Mouse (Mus musculus) heart, adult 11 months (tissue): Measurements from ENCODE around the gene 6030458C11Rik.

Experiments
- DNase-seq: peaks from one replicate; pipeline ENCODE4 v3.0.0; 2022

The 6030458C11Rik gene

DNA sequence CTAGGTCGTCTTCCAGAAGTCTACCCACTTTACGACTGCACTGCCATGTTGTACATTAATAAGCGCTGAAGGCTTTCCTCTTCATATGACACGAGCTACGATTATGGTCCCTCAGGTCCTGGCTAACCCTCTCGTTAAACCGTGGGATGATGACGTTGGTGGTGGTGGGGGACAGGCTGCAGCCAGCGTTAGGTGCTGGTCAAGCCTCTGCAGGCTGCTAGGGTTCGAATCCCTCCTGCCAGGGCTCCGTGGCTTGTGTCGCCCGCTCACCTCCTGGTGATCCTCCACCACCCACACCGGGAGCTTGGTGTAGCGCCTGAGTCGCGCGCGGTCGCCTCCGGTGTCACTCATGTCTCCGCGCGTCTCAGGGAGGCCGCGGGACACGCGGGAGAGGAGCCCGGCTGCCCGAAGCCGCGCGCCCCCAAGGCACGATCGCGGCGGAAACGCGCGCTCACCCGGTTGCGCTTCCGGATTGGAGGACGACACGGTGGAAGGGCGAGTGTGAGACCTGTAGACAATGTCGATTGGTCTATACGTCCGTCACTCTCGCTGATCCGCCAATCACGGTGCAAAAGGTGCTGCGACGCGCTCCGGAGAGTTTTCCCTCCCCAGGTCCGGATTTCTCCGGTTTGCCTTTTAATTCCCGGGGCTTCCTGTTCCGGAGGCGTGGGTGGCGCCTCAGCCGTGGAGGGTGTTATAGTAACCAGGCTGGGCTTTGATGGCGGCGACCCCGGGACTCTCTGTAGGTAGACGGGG lies at the start of gene 6030458C11Rik, which contains the start of gene Drosha:
Gene 6030458C11Rik, minus strand, starts transcription at position 453 of the 756 bp plus-strand sequence.
Gene Drosha, plus strand, starts transcription at position 619 of the 756 bp plus-strand sequence.
- peak; percentile 100 for DNase-seq

DNA sequence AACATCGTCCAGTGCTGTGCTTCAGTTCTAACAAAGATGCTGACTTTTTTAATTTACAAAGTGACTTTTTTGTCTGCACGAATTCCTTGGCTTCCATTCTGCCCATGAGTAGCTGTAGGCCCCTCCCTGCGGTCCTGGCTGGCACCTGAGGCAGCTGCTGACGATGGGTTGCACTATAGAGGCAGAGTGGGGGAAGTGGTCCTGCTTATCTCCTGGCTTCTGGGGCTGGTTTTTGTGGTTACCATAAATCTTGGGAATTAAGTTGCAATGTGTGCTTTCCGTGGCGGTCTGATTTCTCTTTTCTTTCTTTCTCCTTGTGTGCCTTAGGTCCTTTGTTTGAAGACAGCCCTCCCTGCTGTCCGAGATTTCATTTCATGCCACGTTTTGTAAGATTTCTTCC lies 42.8 kb upstream of the 6030458C11Rik start:
- peak; percentile 79 for DNase-seq

DNA sequence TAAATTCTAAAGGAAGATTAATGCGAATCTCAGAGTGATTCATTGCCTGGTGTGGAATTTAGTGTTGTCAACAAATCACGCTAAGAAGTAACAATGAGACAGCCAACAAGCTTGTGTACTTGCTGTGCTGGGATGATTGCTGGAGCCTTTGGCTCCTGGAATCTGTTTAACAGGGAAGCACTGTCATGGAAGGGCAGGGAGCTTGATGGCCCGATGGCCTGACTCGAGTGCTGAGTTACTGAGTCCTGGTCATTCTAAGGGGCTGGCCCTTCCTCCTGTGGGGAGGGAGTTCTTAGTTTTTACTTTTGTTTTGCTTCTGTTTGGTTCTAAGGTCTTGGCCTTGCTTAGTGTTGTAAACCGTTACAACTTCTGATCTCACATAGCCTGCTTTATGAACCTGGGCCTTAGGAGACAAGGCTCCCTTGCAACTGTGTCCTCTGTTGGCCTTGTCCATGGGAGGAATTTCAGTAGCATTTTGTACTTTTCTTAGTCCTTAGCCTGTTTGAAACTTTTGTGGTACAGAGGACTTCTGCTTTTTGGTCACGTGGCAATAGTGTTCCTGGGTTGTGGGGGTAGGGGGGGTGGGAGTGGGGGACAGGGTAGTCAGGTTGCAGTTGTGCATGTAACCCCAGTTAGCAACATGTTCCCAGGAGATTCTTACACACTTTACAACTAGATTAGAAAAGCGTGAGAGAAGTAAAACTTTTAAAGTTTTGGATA lies 41.3 kb upstream of the 6030458C11Rik start:
- DNase-seq: peak; percentile 80

DNA sequence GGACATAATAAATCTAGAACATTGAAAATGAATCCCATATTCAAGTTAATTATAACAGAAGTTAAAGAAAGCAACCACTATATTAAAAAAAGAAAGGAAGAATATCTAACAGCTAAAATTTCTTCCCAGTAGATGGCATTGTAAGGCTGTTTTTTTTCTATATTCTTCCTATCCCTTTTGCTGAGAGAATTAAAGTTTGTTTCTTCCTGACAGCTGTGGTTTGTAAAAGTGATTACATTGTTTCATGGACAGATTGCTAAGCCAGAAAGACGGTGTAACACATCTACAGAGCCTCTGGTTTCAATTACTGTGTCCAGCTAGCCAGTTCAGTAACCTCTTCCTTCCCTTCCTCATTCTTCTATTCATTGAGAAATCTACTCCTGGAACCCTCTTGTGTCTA lies 39.2 kb upstream of the 6030458C11Rik start:
- DNase-seq: no peak

DNA sequence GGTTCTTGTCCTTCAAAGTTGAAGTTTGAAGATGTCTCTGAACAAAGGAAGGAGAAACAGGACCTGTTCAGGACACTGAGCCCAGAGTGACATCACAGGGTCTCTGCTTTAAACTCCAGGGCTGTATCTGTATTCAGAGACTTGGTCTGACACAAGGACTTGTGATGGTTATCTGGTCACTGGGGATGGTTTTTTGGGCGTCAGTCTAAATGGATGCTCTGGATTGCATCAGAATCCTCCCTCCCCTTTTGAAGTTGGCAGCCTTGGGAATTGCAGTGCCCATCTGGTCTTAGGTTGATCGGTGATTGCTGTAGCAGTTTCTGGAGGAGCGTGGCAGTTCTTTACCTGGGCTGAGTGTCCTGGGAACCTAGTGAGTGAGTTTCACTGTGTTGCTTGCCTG lies 37.6 kb upstream of the 6030458C11Rik start:
- DNase-seq: no peak

DNA sequence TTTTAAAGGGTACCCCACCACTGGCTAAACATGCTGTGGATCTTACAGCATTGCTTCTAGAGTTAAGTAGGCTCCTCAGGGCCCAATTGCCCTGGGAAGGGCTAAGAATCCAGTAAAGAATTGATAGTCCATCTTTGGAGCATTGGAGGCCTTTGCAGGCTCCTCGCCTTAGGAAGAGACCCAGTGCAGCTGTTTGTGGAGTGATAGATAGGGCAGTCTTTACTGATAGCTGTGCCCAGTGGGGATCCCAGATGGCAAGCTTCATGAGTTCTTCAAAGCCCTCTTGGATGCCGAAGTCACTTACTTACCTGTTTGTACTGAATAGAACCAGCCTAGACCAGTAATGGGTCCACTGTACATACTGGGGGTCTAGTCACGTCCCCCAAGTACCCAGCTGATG lies 34.2 kb upstream of the 6030458C11Rik start:
- peak; percentile 76 for DNase-seq

DNA sequence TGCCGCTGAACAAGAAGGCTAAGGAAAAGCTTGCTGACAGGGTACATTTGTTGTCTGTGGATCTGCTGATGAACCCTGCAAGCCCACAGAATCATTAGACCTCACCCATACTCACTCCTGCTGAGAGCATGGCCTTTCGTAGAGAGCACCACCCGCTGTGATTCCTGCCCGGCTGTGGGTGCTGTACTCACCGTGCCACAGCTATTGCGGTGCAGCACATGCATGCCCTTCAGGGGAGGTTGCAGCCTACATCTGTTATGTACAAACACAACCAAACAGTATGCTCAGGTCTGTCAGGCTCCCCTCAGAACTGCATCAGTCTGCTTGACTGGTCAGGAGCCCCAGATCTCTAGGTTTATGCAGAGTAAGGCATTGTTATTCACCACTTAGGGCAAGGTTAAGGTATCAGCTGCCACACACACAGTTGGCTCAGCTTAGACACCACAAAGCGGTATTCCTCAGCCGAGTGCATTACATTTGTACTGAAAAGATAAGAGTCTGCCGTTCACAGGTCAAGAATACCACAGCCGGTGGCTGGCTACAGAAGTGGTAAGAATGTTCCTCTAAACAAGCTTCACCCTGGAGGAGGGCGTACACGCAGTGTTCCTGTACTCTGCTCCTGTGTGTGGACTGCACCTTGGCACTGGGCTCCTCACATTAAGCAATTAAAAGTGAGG lies 33.5 kb upstream of the 6030458C11Rik start:
- peak; percentile 63 for DNase-seq

DNA sequence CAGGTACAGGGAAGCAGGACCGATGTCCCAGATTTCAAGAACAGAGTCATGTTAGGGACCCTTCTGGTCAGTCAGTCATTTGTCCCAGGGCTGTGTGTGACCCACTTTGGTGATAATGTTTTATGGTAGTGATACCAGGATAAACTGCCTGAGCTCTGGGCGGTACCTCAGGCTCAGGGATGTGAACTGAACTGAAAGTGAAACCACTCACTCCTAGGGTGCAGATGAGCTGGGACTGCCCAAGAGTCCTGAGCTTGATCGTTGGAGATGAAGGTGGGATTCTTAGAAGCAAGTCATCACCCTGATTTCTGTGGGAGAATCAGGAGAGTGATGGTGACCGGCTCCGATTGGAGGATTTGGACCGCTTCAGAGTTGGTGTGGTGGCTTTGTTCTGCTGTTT lies 32.3 kb upstream of the 6030458C11Rik start:
- peak; percentile 81 for DNase-seq

DNA sequence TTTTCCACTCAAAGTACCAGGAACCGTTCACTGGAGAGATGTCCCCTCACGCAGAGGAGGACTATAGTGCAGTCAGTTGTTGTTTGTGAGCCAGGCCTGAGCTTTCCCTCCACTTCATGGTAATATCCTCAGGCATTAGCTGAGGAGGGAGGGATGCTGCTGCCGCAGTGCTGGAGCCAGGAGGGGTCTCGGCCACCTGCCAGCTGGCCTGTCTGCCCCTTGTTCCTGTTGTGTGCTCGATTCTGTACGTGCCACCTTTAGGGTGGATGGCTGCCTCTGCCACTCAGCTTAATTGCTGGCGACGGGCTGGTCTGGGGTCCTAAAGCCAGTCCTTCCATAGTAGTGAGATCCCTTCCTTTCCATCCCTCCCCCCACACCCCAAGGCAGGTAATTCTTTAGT lies 29.0 kb upstream of the 6030458C11Rik start:
- peak; percentile 66 for DNase-seq

DNA sequence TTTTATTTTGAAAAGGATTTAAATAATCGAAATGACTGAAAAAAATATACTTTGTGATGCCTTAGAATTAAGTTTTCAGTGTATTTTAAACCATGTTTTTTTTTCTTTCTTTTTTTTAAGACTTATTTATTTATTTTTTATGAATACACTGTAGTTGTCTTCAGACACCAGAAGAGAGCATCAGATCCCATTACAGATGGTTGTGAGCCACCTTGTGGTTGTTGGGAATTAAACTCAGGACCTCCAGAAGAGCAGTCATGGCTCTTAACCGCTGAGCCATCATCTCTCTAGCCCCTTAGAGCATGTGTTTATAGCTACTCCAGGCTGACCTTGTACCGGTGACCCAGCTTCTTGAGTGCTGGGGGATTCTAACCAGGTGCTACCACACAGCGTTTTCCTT lies 24.9 kb upstream of the 6030458C11Rik start:
- DNase-seq: peak; percentile 66

DNA sequence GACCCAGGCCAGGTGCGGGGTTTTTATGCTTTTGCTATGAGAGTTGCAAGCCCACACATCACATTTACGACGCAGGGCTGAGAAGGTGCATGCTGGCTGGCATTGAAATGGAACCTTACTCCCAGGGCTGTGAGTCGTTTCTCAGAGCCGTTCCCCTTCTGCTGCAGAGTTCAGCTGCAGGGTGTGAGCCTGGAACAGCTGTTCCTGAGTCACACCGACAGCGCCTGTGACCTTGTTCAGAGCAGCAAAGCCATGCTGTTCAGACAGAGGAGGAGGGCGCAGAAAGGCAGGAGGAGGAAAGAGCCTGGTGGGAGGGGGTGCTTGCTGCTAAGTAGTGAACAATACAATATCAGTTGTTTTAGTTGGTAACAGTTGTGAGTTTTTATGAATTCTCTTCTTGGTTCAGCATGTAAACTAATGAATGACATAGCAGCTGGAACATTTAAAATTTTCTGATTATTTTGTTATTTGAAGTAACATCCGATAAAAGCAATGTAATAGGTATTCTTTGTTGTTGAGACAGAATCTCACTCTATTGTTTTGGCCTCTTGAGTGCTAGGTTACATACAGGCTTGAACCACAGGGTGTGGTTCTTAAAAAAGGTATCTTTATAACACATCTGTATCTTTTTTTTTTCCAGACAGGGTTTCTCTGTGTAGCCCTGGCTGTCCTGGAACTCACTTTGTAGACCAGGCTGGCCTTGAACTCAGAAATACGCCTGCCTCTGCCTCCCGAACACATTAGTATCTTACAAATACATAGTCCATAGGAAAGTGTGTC lies 23.9 kb upstream of the 6030458C11Rik start:
- DNase-seq: peak; percentile 79

DNA sequence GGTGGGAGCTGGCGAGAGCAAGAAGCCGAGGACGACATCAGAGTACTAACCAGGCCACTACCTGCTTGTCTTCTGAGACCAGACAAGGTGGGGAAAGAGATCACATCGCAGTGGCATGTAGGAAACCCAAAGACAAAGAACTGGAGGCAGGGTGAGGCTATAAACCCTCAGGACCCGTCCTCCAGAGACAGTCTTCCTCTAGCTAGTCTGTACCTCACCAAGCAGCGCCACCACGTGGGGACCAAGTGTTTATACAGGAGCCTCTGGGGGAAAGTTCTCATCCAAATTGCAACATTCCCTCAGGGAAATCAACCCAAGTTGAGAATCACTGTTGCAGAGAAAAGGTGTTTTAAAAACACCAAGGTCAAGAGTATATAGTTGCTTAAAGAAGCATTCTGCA lies 18.4 kb upstream of the 6030458C11Rik start:
- peak; percentile 65 for DNase-seq

DNA sequence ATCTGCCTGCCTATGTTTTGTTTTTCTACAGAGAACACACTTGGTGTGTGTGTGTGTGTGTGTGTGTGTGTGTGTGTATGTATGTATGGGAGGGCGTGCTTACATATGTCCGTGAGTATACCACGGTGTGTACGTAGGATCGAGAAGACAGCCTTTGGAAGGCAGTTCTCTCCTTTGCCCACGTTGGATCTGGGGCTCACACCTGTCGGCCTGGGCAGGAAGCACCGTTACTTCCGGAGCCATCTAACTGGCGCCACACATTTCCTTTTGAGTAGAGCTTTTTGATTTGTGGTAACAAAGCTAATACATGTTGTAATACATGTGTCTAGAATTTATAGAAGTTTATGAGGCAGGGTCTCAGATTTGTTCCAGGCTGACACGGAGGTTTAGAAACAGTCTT lies 16.3 kb upstream of the 6030458C11Rik start:
- DNase-seq: peak; percentile 35

DNA sequence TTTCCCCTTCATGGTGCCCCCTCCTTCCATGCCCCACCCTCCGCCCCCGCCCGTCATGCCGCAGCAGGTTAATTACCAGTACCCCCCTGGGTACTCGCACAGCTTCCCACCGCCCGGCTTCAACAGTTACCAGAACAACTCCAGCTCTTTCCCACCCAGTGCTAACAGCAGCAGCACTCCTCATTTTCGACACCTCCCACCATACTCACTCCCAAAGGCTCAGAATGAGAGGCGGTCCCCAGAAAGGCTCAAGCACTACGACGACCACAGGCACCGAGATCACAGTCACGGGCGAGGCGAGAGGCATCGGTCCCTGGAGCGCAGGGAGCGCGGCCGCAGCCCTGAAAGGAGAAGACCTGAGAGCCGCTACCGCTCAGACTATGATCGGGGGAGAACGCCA lies 9.8 kb upstream of the 6030458C11Rik start:
- DNase-seq: no peak

DNA sequence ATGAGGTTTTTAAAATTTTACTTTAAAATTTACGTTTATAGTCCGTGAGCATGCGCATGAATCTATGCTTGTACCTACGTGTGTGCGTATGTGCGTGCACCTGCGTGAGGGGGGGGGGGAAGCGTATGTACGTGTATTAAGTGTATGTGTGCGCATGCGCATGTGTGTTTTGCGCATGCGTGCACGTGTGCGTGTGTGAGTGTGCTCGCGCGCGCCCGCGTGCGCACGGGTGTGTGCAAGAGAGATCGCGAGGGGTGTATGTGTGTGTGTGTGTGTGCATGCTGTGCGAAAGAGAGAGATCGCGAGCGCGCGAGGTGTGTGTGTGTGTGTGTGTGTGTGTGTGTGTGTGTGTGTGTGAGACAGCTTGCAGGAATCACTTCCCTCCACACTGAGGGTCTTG lies 8.9 kb upstream of the 6030458C11Rik start:
- no peak for DNase-seq

DNA sequence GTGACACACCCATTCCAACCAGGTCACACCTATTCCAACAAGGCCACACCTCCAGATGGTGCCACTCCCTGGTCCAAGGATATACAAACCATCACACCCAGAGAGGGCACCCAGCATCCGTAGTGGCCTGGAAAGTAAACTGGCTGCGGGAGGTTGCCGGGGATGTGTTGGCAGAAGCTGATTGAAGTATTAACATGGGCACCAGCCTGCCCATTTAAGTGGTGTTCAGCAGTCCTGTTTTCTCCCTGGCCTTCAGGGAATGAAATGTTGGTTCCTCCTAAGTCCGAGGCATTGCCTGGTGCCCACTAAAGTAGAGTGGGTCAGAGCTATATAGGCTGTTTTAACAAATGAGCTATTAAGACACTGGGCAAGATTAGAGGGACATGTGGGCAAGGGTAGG lies 8.2 kb upstream of the 6030458C11Rik start:
- DNase-seq: peak; percentile 57

DNA sequence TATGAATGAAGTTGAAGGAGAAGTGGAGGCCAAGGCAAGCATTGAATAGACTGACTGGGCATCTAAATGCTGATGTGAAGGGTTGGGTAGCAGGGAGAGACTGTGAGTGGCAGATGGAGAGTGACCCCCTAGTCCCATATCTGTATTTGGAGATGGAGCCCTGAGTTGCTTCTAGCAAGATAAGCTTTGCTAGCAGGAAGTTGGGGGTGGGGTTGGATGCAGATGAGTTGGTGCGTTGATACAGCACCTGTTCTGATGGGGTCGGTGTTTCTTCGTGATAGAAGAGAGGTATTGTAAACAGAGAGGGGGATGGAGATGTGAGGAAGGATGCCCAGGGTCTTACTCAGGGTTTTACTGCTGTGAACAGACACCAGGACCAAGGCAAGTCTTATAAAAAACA lies 5.4 kb upstream of the 6030458C11Rik start:
- peak; percentile 73 for DNase-seq

DNA sequence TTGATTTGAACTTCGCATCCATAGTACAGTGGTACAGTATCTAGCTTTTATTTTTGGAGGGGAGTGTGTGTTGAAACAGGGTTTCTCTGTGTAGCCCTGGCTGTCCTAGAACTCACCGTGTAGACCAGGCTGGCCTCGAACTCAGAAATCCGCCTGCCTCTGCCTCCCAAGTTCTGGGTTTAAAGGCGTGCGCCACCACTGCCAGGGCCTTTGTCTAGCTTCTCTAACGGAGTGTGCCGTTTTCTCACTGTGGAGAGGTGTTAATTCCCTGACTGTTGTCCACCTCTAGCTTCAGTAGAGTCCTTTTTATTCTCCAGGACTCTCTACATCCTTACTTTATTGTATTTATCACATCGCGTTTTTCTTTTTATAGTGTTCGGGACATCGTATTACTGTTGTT lies 959 bp upstream of the 6030458C11Rik start:
- peak; percentile 79 for DNase-seq

DNA sequence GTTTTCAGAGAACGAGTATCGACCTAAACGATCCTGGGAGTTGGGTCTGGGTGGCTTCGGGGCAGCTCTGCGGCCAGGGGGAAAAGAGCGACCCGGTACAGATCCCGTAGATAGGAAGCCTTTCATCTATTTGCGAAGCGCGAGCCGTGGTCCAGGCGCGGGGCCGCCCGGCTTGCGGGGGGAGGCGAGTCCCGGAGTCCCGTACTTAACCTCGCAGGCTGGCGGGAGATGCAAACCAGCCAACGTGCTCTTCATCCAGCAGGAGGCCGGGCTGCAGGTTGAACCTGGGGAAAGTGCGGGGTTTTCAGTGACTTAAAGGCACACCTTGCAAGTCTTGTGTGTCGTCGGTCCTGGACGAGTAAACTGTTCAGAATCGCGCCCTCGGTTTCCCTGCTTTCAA lies 516 bp upstream of the 6030458C11Rik start:
- DNase-seq: no peak

DNA sequence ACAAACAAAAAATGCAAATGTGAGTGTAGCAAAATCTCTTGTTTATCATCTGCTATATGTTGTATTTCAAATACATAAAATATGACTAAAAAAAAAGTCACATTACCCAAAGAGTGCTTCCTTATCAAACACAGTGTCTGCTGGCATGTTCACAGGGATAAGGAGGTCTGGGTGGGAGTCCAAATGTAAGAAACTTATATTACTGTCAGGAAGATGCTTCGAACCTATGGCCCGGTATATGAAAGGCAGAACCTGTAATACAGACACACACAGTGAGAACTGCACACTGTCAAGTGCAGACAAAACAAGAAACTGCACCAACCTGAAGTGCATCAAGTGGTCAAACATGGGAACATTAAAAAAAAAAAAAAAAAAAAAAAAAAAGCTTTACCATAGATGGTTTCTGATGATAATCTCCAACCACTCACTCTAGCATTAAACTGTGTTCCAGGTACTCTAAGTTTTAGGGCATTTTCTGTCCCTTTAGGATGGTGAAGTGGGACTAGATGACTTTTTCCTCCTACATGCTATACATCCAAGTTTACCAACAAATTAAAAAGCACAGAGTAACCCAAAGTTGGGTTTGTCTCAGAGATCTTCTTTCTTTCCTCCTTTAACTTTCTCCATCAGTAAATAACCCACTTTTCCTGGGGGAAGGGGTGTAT lies 862 bp downstream of the 6030458C11Rik start:
- DNase-seq: peak; percentile 15

DNA sequence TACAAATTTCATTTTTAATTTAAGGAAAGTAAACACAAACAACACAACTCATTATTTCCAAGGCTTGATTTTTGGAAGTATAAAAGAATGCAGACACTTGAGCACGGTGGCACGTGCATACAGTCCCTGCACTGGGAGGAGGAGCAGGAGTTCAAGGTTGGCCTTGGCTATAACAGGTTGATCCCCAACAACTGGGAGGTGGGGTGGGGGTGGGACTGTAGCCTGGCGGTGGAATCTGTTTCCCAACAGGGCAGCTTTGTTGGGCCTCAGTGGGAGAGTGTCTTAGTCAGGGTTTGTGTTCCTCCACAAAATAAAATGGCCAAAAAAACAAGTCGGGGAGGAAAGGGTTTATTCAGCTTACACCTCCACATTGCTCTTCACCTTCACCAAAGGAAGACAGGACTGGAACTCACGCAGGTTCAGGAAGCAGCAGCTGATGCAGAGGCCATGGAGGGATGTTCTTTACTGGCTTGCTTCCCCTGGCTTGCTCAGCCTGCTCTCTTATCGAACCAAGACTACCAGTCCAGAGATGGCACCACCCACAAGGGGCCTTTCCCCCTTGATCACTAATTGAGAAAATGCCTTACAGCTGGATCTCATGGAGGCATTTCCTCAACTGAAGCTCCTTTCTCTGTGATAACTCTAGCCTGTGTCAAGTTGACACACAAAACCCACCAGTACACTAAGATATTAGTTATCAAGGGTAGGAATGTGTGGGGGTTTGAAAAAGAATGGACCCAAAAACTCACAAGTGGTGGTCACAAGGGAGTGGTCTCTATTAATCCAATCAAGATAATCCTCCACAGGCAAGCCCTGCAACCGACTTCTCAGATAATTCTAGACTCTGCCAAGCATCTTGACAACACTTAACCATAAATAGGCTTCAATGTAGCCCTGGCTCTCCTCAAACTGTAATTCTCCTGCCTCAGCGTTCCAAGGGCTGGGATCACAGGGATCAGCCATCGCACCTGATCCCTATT lies 1.7 kb downstream of the 6030458C11Rik start:
- peak; percentile 66 for DNase-seq
